Mouse (Mus musculus): ENCODE results near the gene Foxo1.
A peak's percentile ranks its signal among the peaks of the same experiment; 100 is the strongest.

Gene Foxo1

GRCm38 (mm10) chr3:52308586-52309321 lies 40.6 kb downstream of the Foxo1 start:
- DNase-seq (ENCODE audit: low spot score in 2 of 2): no peak

DNA sequence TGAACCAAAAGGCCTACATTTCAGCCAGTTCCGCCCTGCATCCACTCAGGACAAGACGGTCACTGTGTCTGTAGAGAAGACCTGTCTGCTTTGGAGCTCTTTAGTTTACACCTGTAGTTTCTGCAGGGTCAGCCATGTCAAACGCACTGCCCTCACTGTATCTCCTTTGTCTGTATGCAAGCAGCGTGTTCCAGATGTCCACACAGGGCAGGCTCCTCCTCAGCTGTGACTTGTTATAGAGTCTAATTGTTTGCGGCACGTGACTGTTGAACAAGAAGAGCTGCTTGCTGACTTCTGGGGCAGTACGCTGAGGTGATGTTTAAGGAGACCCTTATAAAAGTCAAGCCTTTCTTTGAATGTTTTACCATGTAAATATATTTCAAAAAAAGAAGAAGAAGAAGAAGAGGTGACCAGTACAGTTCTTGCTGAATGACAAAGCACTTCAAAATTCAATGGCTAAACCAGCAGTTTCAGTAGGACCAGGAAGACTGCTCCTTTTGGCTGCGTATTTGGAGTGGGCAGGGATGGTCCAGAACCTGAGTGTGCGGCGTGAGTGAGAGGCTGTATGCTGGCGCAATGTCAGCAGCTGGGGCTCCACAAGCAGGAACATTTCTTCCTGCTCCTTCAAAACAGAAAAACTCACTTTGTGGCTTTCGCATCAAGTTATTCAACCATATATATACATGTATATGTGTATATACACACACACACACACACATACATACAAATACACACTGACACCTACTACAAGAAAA lies 52.6 kb downstream of the Foxo1 start:
- no peak for DNase-seq (ENCODE audit: low spot score in 2 of 2)

DNA sequence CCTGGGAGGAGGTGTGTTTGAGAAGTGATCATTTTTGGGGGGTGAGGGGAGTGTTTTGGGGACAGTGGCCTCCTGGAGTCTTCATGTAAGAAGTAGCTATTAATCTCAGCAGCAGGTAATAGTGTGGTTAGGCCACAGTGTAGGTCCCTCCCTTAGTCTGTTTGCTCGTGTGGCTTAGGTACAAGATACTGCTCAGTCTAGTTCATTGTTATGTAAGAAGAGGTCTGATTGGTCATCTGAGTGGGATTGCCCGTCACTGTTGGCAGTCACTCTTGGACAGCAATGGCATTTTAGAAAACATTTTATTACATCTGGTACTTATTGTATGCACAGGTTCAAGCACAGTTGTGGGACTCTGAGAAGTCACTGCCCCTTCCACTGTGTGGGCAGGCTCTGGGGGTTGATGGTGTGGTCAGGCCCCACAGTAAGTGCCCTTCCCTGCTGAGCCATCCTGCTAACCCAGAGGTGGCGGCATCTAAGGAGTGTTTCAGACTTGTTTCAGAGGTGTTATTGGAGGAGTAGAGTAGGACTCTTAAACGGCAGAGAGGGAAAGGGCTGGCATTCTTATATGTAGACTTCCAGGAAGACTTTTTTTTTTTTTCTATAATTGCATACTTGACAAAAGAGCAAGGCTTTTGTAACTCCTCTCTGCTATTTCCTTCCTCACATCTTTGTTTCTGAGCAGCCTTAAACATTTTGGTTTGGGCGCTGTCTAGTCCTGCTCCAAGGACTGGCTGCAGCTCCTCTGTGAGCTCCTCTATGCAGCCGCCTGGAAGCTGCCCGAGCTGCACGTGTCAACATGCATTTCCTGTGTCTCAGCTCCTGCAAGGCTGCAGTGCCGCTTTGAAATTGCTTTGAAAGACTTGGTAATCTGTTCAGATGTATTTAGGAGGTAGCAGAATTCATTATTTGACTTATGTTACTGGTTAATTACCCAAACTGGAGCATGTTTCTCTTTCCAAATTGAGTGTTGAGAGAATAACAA lies 54.6 kb downstream of the Foxo1 start:
- DNase-seq (ENCODE audit: low spot score in 2 of 2): no peak

- DNase-seq (ENCODE audit: low spot score in 2 of 2): no peak
These were observed 56.9 kb downstream of the Foxo1 start for GRCm38 (mm10) chr3:52325006-52325405.

GRCm38 (mm10) chr3:52326687-52327086 lies 58.6 kb downstream of the Foxo1 start:
- DNase-seq (ENCODE audit: low spot score in 2 of 2): no peak

- DNase-seq (ENCODE audit: low spot score in 2 of 2): no peak
These were observed 59.0 kb downstream of the Foxo1 start for GRCm38 (mm10) chr3:52327146-52327545.

GRCm38 (mm10) chr3:52331709-52332108 lies 63.6 kb downstream of the Foxo1 start:
- DNase-seq (ENCODE audit: low spot score in 2 of 2): no peak

GRCm38 (mm10) chr3:52338761-52339160 lies 70.6 kb downstream of the Foxo1 start:
- no peak for DNase-seq (ENCODE audit: low spot score in 2 of 2)

GRCm38 (mm10) chr3:52340336-52341034 lies 72.3 kb downstream of the Foxo1 start:
- DNase-seq (ENCODE audit: low spot score in 2 of 2): no peak

GRCm38 (mm10) chr3:52342226-52342625 lies 74.1 kb downstream of the Foxo1 start:
- DNase-seq (ENCODE audit: low spot score in 2 of 2): no peak

DNA sequence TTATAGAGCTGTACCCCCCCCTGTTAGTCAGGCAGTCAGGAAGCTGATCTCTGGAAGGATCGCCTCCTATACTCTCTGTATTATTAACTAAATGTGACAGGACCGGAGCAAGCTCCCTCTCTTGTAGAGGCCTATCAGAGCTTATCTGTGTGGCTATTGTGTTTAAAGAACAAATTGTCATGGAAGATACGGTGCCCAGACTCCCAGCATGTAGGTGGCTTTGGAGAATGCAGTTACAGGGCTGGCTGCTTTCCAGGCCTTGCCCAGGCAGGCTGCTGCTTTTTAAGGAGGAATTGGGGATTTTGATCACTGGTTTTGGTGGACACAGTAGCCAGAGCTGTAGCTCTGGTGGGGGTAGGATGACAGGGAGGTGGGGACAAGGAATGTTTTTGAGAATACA lies 74.7 kb downstream of the Foxo1 start:
- peak in 1 of 2 experiments; percentile 21 for DNase-seq (ENCODE audit: low spot score in 2 of 2)

- no peak for DNase-seq (ENCODE audit: low spot score in 2 of 2)
These were observed 75.3 kb downstream of the Foxo1 start for GRCm38 (mm10) chr3:52343270-52344070.

- DNase-seq (ENCODE audit: low spot score in 2 of 2): no peak
These were observed 77.7 kb downstream of the Foxo1 start for GRCm38 (mm10) chr3:52345881-52346280.

DNA sequence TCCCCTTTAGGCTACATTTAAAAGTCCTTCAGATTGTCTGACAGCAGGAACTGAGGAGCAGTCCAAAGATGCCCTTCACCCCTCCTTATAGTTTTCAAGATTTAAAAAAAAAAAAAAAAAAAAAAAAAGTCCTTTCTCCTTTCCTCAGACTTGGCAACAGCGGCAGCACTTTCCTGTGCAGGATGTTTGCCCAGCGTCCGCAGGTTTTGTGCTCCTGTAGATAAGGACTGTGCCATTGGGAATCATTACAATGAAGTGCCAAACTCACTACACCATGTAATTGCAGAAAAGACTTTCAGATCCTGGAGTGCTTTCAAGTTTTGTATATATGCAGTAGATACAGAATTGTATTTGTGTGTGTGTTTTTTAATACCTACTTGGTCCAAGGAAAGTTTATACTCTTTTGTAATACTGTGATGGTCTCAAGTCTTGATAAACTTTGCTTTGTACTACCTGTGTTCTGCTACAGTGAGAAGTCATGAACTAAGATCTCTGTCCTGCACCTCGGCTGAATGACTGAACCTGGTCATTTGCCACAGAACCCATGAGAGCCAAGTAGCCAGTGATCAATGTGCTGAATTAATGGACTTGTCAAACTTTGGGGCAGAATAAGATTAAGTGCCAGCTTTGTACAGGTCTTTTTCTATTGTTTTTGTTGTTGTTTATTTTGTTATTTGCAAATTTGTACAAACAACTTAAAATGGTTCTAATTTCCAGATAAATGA lies 79.0 kb downstream of the Foxo1 start:
- DNase-seq (ENCODE audit: low spot score in 2 of 2): no peak

- no peak for DNase-seq (ENCODE audit: low spot score in 2 of 2)
These were observed 80.0 kb downstream of the Foxo1 start for GRCm38 (mm10) chr3:52347980-52348622.

DNA sequence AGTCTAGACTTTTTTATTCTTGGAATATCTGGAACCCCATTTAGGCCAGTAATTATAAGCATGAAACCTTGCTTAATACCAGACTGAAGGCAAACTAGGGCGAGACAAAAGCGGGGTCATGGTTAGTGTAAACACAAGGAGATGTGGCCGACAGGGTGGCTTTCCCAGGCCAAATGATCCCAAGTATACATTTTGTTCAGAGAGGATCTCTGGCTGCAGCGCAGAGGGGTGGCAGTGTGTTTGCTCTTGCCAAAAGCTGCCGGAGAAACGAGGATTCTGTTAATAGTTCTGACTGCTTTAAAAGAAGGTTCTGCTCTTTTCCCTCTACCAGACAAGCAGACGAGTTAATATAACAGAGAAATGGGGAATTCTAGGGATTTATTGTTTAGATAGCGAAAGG lies 82.5 kb downstream of the Foxo1 start:
- DNase-seq (ENCODE audit: low spot score in 2 of 2): no peak

- no peak for DNase-seq (ENCODE audit: low spot score in 2 of 2)
These were observed 83.8 kb downstream of the Foxo1 start for GRCm38 (mm10) chr3:52351901-52352300.

DNA sequence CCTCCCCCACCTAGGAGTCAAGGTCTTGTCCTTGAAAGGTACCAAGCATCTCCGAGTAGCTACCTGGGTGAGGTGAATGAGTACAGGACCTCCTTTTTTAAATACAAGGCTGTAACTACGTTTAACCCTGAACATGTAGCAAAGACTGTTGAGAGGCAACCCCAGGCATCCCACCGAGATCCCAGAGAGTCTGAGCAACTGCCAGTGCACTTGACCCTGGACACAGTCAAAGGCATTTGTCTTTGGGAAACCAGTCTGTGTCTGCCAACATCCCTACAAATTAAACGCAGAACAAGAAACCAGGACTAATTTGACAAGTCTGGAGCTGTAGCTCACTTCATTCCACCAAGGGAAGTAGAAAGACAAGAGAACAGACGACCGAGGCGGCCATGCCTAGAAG lies 86.1 kb downstream of the Foxo1 start:
- no peak for DNase-seq (ENCODE audit: low spot score in 2 of 2)

DNA sequence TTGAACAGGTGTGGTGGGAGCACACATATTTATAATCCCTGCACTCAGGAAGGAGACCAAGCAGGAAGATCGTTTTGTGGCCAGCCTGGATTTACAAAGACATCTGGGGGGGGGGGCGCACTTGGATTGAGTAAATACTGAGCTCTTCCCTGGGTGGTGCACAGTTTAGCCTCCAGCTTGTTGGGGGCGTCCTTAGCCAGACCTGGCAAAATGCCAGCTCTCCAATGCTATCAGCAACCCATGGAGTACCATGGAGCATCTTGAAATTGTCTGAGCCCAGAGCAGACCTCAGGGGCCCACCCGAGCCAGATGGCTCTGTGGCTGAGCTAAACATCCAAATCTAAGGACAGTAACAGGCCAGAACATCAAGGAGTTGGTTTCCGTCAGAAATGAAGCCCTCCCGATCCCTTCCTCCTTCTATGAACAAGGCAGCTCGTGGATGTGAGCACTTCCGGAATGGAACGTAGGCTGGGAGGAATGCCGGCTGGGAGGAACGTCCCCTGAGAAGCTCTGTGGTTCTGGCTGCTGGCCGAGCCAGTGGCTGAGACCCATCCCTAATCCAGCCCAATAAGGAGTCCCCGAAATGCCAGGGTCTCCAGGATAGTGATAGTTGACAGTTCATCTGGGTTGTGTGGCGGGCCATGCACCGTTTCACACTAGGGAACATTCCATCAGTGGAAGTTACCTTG lies 89.3 kb downstream of the Foxo1 start:
- DNase-seq (ENCODE audit: low spot score in 2 of 2): peak in 1 of 2 experiments; percentile 6
